Mouse (Mus musculus): ENCODE results near the gene Gm1123.

Gm1123 gene

GRCm38 (mm10) chr9:99035575-99035974 lies at the start of gene Gm1123:
Gene Gm1123, minus strand, starts transcription at chr9:99035715.
- DNase-seq = no peak

DNA sequence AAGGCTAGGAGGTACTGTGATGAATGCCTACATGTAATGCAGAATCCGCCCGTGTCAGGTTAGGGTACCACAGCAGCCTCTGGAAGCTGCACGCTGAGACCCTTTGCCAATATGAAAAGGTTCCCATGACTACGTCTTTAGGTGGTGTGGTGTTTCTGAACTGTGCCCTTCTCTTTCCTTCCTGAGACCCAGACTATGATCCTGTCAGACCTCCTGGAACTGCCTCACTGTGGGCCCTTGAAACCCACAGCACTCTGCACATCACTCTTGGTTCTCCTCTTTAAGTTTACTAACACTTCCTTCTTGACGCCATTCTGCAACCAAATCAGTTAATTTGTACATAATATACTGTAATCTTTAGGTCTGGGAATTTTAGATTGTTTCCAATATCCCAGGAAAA lies 46.2 kb upstream of the Gm1123 start:
- DNase-seq = no peak

DNA sequence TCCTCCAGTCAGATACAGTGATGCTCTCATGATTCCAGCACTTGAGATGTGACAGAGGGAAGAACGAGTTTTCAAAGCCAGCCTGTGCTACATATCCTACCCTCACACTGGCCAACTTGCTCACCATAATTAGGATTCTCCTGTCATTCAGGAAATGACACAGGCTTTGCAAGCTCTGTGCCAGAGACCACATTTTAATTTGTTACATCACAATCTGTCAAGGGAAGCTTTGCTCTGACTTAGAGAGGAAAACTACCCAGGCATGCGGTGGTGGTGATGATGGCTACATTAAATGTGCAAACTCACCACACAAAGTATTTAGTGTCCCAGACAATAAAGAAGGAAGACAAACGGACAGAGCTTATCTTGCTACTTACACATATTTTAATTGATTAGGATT lies 45.8 kb upstream of the Gm1123 start:
- DNase-seq = no peak

- no peak for DNase-seq
These were observed 45.1 kb upstream of the Gm1123 start for GRCm38 (mm10) chr9:99080657-99081056.

GRCm38 (mm10) chr9:99074462-99074861 lies 38.9 kb upstream of the Gm1123 start:
- DNase-seq = no peak

DNA sequence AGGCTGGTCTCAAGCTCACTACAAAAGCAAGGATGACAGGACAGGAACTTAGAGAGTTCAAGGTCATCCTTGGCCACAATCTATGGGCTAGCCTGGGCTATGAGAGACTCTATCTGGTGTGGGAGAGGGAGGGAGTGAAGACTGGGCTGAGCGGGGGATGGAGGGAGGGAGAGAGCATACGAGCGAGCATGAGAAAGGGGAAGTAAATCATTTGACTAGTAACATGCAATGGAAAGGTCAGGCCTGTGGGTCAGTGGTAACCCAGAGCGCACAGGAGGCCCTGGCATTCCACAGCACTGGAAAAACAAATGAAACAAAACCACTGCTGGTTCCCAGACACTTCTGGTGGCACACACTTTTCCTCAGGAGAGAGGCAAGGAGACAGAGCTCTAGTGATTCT lies 37.0 kb upstream of the Gm1123 start:
- no peak for DNase-seq

GRCm38 (mm10) chr9:99065311-99065710 lies 29.8 kb upstream of the Gm1123 start:
- DNase-seq = no peak

- no peak for DNase-seq
These were observed 28.7 kb upstream of the Gm1123 start for GRCm38 (mm10) chr9:99064216-99064615.

- peak; percentile 81 to 89 for DNase-seq
These were observed 27.0 kb upstream of the Gm1123 start for GRCm38 (mm10) chr9:99062544-99062943.

DNA sequence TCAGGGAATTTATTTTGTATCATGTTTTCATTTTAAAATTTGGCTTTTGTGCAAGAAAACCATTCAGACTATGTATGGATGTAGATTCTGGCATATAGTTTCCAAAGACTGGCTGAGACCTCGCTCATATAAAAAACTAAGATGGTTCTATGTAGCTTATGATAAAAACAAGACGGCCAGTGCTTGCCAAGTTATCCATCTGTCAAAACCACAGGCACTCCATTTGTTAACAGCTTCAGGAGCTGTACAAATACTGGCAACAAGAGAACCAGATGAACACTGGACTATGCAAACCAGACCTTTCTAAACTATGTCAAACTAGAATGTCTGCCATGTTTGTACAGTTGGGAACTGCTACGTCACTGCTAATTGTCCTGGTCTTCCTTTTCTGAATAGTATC lies 22.2 kb upstream of the Gm1123 start:
- DNase-seq = peak in 1 of 2 experiments; percentile 47

GRCm38 (mm10) chr9:99049760-99050159 lies 14.2 kb upstream of the Gm1123 start:
- no peak for DNase-seq

DNA sequence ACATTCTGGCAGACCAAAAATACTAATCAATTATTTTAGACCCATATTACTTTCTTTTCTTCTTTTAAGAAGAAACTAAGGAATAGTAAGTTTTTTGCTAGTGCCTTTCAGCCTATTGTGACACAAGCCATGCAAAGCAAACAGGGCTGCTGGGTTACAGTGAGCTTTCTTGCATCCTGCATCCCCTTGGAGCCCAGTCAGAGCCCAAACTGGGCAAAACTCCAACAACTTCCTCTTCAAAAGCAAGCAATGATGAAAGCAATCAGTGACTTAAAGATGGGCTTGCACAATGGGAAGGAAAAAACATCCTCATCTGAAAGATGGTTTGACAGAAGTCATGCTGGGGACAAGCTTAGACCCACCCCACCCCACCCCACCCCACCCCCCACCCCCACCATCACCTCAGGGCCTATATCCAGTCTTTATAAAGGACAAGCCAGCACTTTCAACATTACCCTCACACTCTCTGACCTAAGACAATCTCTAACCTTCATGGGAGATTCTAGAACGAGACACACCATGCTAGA lies 13.3 kb upstream of the Gm1123 start:
- peak in 1 of 2 experiments; percentile 29 for DNase-seq

DNA sequence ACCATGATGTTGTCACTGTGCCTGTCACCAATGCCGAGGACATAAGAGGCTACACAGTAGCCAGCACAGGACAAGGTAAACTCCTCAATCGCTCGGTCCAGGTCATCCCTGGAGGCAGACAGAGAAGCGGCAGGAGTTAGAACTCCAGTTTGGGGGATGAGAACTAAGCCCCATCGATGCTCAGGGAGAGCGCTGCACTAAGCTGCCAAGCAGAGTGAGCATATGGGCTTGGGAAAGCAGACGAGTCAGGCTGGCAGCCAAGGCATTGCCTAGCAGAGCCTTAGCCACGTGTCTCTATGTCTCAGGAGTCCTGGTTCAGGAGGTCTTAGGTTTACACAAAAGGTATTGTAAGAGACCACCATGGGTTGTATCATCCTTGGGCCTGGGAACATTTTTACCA lies 9.2 kb upstream of the Gm1123 start:
- DNase-seq = peak; percentile 76 to 82

DNA sequence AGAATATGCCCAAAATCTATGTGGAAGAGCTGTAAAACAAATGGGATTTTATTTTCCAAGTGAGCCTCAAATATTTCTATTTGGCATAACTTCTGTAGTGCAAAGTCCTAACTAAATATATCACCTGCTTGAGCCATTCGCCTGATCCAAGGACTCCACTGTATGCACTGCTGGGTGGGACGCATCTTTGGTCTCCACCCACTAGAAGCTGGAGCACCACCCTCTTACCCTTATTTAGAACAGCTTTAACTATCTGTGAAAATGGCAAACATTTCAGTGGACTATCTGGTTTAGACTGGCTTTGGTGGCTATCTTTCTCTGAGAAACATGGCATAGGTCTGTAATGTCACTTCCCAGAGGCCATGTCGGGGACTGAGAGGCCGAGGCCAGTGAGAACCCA lies 7.1 kb upstream of the Gm1123 start:
- DNase-seq = no peak

- DNase-seq = no peak
These were observed 6.5 kb upstream of the Gm1123 start for GRCm38 (mm10) chr9:99041994-99042393.

GRCm38 (mm10) chr9:99034111-99034510 lies 1.4 kb downstream of the Gm1123 start:
- DNase-seq = no peak

- no peak for DNase-seq
These were observed 3.5 kb downstream of the Gm1123 start for GRCm38 (mm10) chr9:99032031-99032430.

GRCm38 (mm10) chr9:99021751-99022150 lies 13.8 kb downstream of the Gm1123 start:
- DNase-seq = no peak

- DNase-seq = no peak
These were observed 14.3 kb downstream of the Gm1123 start for GRCm38 (mm10) chr9:99021166-99021565.

DNA sequence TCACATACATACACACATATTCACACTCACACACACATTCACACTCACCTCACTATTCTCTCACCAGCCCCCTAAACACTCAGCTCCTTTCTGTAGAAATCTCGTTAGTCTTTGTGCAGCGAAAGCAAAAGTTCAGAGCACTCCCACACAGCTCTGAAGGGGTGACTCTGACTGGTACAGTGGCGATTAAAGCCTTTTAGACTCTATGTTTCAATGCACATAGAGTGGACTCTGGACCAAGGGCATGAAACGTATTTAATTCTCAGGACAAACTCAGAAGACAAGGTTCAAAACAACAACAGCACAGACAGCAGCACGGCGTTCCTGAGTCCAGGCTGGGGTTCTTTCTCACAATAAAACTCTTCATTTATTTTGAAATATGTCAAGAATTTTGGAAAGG lies 17.8 kb downstream of the Gm1123 start:
- DNase-seq = no peak

DNA sequence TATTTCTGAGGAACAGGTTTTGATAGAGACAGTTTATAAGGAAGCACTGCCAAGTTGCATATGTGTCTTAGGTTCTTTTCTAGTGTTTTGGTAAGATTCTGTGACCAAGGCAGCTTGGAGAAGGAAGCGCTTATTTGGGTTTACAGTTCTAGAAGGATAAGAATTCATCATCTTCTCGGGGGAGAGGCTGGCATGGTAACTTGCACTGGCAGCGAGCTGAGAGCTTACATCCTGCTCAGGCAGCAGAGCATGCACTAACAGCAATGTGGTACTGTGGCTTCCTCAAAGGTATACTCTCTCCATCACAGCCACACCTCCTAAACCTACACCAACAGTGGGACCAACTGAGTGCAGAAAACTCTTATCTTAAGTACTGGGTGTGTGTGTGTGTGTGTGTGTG lies 18.8 kb downstream of the Gm1123 start:
- no peak for DNase-seq

DNA sequence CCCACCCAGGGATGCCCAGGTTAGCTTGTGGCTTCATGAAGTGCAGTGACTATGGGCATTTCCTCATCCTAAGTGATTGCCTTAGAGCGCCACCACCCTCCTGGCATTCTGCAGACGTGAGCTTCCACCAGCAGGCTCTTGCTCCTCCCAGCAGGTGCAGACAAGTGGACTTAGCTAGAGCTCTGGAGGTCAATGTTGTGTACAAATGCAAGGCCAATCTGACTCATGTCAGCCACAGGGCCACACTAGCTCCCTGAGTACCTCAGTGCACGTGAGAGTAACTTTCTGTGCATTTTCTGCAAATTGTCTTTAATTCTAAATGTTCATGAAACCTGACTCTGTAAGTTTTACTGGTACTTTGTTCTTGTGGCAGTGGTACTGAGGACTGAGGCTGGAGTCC lies 19.2 kb downstream of the Gm1123 start:
- no peak for DNase-seq

DNA sequence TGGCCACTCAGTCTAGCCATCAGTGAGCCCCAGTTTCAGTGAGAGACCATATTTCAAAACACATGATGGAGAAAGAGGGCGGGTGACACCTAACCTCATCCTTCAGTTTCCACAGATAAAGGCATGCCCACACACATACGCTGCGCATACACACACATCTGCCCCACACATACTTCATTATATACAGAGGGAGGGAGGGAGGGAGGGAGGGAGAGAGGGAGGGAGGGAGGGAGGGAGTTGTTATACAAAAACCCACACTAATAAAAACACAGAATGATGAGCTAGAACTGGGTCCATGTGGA lies 25.7 kb downstream of the Gm1123 start:
- no peak for DNase-seq

DNA sequence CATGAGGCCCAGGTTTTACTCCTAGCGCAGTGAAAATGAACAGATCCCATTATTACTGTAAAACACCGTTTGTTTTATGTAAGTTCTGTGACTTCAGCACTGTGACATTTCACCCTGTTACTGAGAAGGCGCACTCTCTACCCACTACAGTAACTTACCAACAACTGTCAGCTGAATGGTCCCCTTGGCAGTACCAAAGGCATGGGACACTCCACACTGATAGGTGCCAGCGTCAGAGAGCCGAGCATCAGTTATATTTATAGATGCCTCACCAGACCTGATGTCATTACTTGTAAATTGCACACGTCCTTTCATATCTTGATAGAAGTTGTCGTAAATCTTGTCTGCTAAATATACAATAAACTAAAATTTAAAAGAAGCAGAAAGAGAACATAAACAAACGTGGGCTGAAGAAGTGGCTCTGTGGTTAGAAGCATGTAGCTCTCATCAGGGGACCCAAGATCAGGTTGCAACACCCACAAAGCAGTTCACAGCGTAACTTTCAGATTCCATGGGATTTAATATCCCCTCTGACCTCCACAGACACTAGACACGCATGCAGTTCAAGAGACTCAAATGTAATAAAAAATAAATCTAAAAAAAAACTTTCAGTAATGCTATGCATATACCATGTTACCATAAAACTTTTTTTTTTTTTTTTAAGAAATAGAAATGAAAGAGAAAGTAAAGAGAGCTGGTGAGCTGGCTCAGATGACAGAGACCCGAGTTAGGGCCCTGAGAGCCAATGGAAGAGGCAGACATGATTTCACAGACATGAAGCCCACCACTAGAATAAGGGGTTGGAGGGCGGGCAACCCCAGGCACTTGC lies 26.2 kb downstream of the Gm1123 start:
- no peak for DNase-seq

GRCm38 (mm10) chr9:99001326-99001725 lies 34.2 kb downstream of the Gm1123 start:
- no peak for DNase-seq
